Mouse (Mus musculus): Measurements from ENCODE around the gene Vrtn. TPM values are rescaled to one million over a fixed set of nuclear protein-coding genes. Genes with fewer than 3 reads are reported as not detected.

Vrtn gene
- total RNA-seq, 2 experiments from 2014 or later = not detected

DNA sequence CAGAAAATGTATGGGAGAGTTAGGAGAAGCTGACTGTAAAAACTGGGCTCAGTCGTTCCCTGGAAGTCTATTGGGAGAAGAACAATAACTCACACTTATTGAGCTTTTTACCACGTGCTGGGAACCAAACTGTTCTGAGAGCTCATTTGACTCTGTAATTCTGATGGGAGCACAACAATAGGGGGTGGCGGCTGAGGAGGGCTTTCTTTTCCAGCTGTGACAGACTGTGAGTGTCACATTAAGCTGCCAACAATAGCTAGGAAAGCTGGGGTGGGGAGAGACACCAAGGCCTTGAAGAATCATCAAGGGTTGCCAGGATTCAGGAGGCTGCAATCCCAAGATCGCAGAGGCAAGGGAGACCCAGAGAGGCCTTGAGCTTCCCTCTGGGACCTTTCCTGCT lies 45.4 kb downstream of the Vrtn start:
- DNase-seq (ENCODE audit: low spot score in 2 of 2) = no peak

DNA sequence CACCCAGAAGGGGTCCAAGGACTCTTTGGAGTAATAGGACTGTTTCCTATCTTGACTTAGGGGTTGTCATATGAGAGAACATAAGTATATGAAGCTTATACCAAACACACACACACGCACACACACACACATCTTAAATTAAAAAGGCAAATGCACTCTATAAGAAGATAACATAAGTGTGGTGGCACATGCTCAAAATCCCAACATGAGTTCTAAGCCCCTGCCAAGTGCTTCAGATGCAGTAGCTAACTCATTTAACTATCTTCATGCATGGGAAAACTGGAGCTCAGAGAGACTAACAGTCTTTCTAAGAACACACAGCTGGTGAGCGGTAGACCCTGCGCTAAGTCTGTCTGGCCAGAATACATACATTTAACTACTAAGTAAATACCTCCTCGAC lies 46.7 kb downstream of the Vrtn start:
- DNase-seq (ENCODE audit: low spot score in 2 of 2) = no peak

DNA sequence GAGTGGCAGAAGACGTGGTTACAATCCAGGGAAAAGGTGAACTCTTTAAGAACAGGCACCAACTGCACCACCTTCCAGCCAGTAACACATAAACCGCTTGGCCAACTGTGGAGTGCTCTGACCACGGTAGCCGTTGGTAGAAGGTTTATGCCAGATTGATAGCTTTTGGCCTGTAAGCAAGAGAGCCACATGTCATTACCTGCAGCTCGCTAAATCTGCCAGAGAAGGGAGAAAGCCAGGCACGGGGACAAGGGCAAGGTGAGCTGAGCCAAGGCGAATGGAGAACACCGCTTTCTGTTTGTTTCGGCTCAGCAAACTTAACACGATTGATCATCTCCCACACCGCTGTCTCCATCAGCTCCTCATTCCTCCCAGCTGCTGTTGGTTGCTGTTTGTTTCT lies 48.2 kb downstream of the Vrtn start:
- no peak for DNase-seq (ENCODE audit: low spot score in 2 of 2)

DNA sequence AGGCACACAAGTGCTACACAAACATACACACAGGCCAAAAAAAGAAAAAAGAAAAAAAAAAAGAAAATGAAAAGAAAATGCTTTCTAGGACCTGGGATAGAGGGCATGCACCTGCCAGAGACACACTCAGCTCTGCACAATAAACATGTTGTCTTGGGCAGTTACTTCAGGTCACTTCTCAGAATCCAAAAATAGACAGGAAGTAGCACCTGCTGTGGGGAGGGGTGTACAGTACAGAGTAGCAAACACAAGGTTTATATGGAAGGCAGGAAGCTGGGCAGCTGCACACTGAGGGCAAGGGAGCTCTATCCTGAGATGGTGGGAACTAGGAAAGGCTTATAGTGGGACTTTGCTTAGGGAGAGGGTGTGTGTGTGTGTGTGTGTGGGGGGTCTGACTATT lies 50.5 kb downstream of the Vrtn start:
- DNase-seq (ENCODE audit: low spot score in 2 of 2) = no peak

DNA sequence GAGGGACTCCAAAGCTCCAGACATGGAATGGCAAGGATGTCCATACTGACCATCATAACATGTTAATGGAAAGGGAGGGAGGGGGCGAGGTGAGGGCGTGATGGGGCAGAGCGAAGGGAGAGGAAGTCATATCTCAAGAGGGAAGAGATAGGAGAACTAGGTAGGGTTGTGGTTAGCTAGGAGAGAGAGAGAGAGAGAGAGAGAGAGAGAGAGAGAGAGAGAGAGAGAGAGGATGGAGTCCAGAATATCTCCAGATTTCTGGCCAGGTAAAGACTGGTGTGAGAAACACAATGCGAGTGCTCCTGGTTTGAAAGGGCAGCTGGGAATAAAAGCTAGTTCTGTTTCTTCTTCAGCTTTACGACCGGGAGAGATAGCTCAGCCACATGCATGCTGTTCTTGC lies 51.3 kb downstream of the Vrtn start:
- DNase-seq (ENCODE audit: low spot score in 2 of 2) = no peak

DNA sequence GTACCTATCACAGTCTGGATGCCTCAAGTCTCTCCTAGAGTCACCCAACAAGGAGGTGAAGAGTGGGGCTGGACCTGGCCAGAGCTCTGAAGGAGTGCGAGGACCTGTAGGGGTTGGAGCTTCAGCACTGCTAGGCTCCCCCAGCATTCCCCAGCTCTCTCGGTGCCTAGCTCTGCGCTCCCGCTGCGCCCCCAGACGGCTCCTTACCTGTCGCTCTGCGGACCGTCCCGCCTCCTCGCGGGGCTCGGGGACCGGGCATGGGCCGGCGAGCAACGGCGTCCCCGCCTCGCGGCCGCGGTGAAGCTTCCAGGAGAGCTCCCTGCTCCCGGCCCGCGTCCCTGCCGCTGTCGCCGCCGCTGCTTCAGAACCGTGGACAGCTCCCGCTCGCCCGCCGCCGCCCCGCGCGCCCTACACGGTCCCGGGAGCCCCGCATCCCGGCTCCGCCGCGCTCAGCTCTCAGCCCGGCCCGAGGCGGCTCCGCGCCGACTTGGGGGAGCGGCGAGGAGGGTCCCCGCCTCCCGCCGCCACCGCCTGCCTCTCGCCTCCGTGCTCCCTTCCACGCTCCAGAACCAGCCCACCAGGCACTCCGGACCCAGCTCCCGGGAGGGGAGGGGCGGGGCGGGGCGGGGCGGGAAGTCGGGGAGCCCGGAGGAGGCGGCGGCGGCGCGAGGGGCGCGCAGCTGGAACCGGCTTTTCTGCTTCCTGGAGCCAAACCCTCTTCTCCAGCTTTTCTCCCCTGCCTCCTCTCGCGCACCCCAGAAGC lies 57.7 kb downstream of the Vrtn start, which contains the start of gene Syndig1l:
TSS of gene Syndig1l (minus strand) at position 513 of the 763 bp plus-strand sequence.
- DNase-seq (ENCODE audit: low spot score in 2 of 2) = peak in 1 of 2 experiments; percentile 26

Other genes starting within 250 kb of the Vrtn start
- 10 to 100 TPM; 21.5 to 26.1 TPM for gene Entpd5, start 232.0 kb upstream of the Vrtn start, total RNA-seq (2021)
- 10 to 100 TPM in 1 of 2 experiments, 1 to 10 TPM in 1; 8.4 to 10.1 TPM for gene Bbof1, start 231.9 kb upstream of the Vrtn start, total RNA-seq (2021)
- 10 to 100 TPM; 12.5 to 15.3 TPM for gene Rnf113a2, start 223.8 kb upstream of the Vrtn start, total RNA-seq (2021)
- gene Aldh6a1, start 190.0 kb upstream of the Vrtn start, total RNA-seq (2021) = 10 to 100 TPM; 58.8 to 59.6 TPM
- gene Lin52, start 189.6 kb upstream of the Vrtn start, total RNA-seq (2021) = 10 to 100 TPM; 26.8 to 28.6 TPM
- gene Vsx2, start 71.3 kb upstream of the Vrtn start, total RNA-seq (2021) = under 1 TPM; 0.23 to 0.27 TPM
- gene Abcd4, start 23.6 kb upstream of the Vrtn start, total RNA-seq (2021) = 10 to 100 TPM; 12.7 to 13.4 TPM
- 10 to 100 TPM in 1 of 2 experiments, 1 to 10 TPM in 1; 9.2 to 10.4 TPM for gene Syndig1l, start 57.8 kb downstream of the Vrtn start, total RNA-seq (2021)
- gene Npc2, start 132.1 kb downstream of the Vrtn start, total RNA-seq (2021) = 10 to 100 TPM; 27.2 to 28.9 TPM
- gene Isca2, start 132.2 kb downstream of the Vrtn start, total RNA-seq (2021) = 10 to 100 TPM; 59.3 to 60.2 TPM
- under 1 TPM; 0.27 to 0.43 TPM for gene Ltbp2, start 235.5 kb downstream of the Vrtn start, total RNA-seq (2021)

Measured in layer of hippocampus, adult 18-20 months (tissue).